Mouse (Mus musculus) splenic B cell, adult 2 months (primary cell): ENCODE measurements around the gene Ms4a6b.
"Not testable (repeated sequence)": the region's sequence is repeated elsewhere in the genome, so short reads cannot be mapped to it uniquely, and the experiment has no call there.

Experiments used
- DNase-seq: peaks from one replicate; pipeline ENCODE4 v3.0.0-alpha.2; 2011; ENCODE audit warnings: low read depth, low spot score
- H3K27me3 ChIP-seq: 2 replicates; pipeline ENCODE4 v1.6.1; 2012; ENCODE audit warnings: mild to moderate bottlenecking, low read length, moderate library complexity, mixed read lengths; ENCODE audit not compliant: control insufficient read depth, poor library complexity, insufficient read depth, severe bottlenecking
- H3K36me3 ChIP-seq: 2 replicates; pipeline ENCODE4 v1.6.1; 2012; ENCODE audit warnings: mild to moderate bottlenecking, low read length, moderate library complexity, mixed read lengths; ENCODE audit not compliant: control insufficient read depth, poor library complexity, insufficient read depth, severe bottlenecking

Ms4a6b gene

GRCm38 (mm10) chr19:11554726-11555125, 38.4 kb downstream of the Ms4a6b start:
- H3K27me3 ChIP-seq, result no peaks in the 10 kb centered on the region
- no peak for DNase-seq
- H3K36me3 ChIP-seq, result no peaks in the 10 kb centered on the region

DNA sequence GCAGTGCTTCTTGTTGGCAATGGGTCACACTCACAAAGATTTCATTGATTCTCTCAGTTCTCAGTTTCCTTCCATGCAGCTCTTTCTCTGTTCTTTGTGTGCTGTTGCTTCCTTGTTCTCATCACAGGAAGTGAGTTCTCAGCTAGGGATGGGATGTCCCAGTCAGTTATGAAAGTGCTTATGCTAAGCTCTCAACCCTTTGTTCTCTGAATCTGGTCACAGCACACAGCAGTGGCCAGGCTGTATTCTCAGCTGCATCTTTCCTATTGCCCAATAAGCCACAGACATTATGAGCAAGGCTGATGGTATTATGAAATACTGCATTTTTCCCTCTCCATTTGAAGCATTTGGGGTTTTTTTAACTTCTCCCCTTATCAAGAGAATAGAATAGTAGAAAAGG, 43.2 kb downstream of the Ms4a6b start:
- not testable (repeated sequence) for DNase-seq, H3K36me3 ChIP-seq, H3K27me3 ChIP-seq

GRCm38 (mm10) chr19:11574965-11575364, 58.7 kb downstream of the Ms4a6b start:
- H3K36me3 ChIP-seq, result no peaks in the 10 kb centered on the region
- DNase-seq, result no peak
- H3K27me3 ChIP-seq, result no peaks in the 10 kb centered on the region
